Mouse (Mus musculus): ENCODE results near the gene Hrk. TPM values are rescaled to one million over a fixed set of nuclear protein-coding genes. Genes with fewer than 3 reads are reported as not detected.

Gene Hrk
- polyA plus RNA-seq, 1 experiment from 2014 or later: 1.4 TPM

- Histone ChIP-seq H3K9ac (replicated peaks; ENCODE audit: low read length) (no peak overlapping the region), H3K4me1 (ENCODE audit: control insufficient read depth, insufficient read depth, low read length) (no peaks in the 10 kb centered on the region), H3K36me3 (ENCODE audit: control insufficient read depth, insufficient read depth, low read length) (peaks cover 35% of the 10 kb centered on the region), H3K4me2 (ENCODE audit: low read length) (no peak overlapping the region), H3K9me3 (ENCODE audit: control insufficient read depth, low read length) (no peaks in the 10 kb centered on the region), H3K27me3 (ENCODE audit: control insufficient read depth, insufficient read depth, low read length) (no peaks in the 10 kb centered on the region), H3K27ac (replicated peaks; ENCODE audit: low read depth, low read length) (no peak overlapping the region), H3K4me3 (replicated peaks; ENCODE audit: low read depth, low read length) (no peak overlapping the region)
- DNase-seq: no peak
- 91% methylated on average over 5 of the region's 5 CpGs for WGBS
- no peak for ATAC-seq (ENCODE audit: low FRiP score, low TSS enrichment)
Measured at GRCm38 (mm10) chr5:118136391-118136790, 28.1 kb upstream of the Hrk start.

DNA sequence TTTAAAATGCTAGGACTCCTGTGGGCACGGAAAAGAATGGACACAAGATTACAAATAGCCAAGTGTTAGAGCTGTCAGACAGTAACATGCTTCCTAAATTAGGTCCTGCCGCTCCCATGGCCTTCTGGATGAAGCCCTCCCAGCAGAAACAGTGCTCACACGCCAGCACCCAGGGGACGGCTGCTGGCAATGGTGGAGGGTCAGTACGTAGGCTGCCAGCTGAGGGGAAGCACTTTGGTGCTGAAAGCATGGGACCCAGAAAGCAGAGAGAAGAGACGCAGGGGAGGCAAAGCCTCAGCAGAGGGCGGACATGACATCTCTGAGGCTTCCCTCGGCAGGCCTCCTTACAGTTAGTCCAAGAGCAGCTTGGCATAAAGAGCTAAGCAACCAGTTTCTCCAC lies 24.8 kb upstream of the Hrk start:
- DNase-seq (no peak), ATAC-seq (ENCODE audit: low FRiP score, low TSS enrichment) (no peak)
- Histone ChIP-seq H3K4me2 (ENCODE audit: low read length) (no peak overlapping the region), H3K27ac (replicated peaks; ENCODE audit: low read depth, low read length) (no peak overlapping the region), H3K4me1 (ENCODE audit: control insufficient read depth, insufficient read depth, low read length) (no peaks in the 10 kb centered on the region), H3K9me3 (ENCODE audit: control insufficient read depth, low read length) (no peaks in the 10 kb centered on the region), H3K9ac (replicated peaks; ENCODE audit: low read length) (no peak overlapping the region), H3K36me3 (ENCODE audit: control insufficient read depth, insufficient read depth, low read length) (peaks cover 50% of the 10 kb centered on the region), H3K27me3 (ENCODE audit: control insufficient read depth, insufficient read depth, low read length) (no peaks in the 10 kb centered on the region), H3K4me3 (replicated peaks; ENCODE audit: low read depth, low read length) (no peak overlapping the region)
- 94% methylated on average over 8 of the region's 8 CpGs for WGBS

DNA sequence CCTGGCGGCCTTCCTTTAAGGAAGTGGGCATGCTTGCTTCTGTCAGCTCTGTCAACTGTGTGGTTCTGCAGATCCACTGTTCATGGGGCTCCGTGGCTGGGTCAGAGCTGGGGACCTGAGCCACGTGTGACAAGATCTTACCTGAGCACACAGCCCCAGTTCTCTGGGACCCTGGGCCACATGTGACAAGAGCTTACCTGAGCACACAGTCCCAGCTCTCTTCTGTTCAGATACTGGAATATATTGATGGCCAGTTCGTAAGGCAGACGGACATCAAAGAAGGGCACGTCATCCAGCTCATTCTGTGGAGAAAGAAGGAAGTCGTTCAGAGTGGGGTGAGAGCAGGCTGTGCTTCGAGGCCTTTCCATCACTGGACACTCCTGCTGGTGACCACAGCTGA lies 22.0 kb upstream of the Hrk start:
- no peak for ATAC-seq (ENCODE audit: low FRiP score, low TSS enrichment)
- Histone ChIP-seq H3K27ac (replicated peaks; ENCODE audit: low read depth, low read length) (no peak overlapping the region), H3K4me1 (ENCODE audit: control insufficient read depth, insufficient read depth, low read length) (peaks cover 16% of the 10 kb centered on the region), H3K9me3 (ENCODE audit: control insufficient read depth, low read length) (no peaks in the 10 kb centered on the region), H3K9ac (replicated peaks; ENCODE audit: low read length) (no peak overlapping the region), H3K4me3 (replicated peaks; ENCODE audit: low read depth, low read length) (no peak overlapping the region), H3K36me3 (ENCODE audit: control insufficient read depth, insufficient read depth, low read length) (peaks cover 45% of the 10 kb centered on the region), H3K27me3 (ENCODE audit: control insufficient read depth, insufficient read depth, low read length) (no peaks in the 10 kb centered on the region), H3K4me2 (ENCODE audit: low read length) (no peak overlapping the region)
- 95% methylated on average over 8 of the region's 8 CpGs for WGBS
- no peak for DNase-seq

DNA sequence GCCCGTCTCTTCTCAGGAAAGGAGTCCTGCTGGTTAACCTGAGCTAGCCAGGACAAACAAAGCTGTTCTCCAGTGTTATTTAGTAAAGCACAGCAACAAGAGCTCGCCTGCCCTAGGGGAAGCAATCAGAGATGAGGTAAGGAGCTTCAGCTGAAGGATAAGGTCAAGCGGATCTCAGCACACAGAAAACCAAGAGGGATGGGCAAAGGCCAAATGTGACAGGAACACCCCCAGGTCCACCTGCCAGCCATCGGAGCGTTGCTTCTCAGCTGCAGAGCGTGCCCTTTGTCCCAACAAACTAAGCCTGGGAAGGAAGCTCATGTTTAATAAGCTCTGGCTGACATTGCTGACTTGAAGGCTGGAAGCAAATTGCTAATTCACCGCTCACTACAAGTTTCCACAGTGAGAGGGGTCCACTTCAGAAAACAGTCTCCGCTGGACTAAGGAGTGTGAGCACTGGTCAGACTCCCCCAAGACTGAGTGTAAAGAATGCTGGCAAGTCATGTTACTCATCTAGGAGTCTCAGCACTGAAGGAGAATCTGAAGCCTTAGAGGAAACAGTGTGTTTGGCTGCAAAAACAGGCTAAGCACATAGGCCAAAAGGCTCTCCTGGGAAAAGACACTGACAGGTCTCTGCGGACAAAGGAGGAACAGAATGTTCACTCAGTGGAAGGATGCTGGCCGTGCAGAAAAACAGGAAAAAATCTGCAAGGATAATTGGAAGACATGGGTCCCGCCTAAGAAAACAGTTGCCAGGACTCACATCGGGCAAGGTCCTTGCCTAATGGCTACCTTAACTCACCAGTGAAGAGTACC lies 21.0 kb upstream of the Hrk start:
- Histone ChIP-seq H3K4me1 (ENCODE audit: control insufficient read depth, insufficient read depth, low read length) (peaks cover 16% of the 10 kb centered on the region), H3K9me3 (ENCODE audit: control insufficient read depth, low read length) (no peaks in the 10 kb centered on the region), H3K27ac (replicated peaks; ENCODE audit: low read depth, low read length) (no peak overlapping the region), H3K9ac (replicated peaks; ENCODE audit: low read length) (no peak overlapping the region), H3K4me3 (replicated peaks; ENCODE audit: low read depth, low read length) (no peak overlapping the region), H3K4me2 (ENCODE audit: low read length) (no peak overlapping the region), H3K27me3 (ENCODE audit: control insufficient read depth, insufficient read depth, low read length) (no peaks in the 10 kb centered on the region), H3K36me3 (ENCODE audit: control insufficient read depth, insufficient read depth, low read length) (peaks cover 41% of the 10 kb centered on the region)
- WGBS: 80% methylated on average over 12 of the region's 12 CpGs
- ATAC-seq (ENCODE audit: low FRiP score, low TSS enrichment): no peak
- DNase-seq: no peak

DNA sequence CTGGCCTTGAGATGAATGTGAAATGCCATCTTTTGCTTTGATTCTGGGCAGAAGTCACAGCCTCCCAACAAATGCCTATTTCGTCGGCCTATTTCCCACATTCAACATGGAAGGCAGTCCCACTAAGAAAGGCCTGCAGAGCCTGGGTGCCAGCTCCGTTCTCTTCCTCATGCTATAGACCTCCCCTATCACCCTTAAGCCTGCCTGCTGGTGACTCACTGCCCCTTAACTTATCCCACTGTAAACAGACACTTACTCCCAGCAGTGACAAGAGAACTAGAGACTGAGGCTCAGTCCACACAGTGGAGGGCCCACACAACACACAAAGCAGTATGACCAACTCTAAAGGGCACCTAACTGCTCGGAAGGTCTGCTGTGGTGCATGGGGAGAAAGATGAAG lies 20.1 kb upstream of the Hrk start:
- Histone ChIP-seq H3K9ac (replicated peaks; ENCODE audit: low read length) (no peak overlapping the region), H3K4me2 (ENCODE audit: low read length) (no peak overlapping the region), H3K27ac (replicated peaks; ENCODE audit: low read depth, low read length) (no peak overlapping the region), H3K27me3 (ENCODE audit: control insufficient read depth, insufficient read depth, low read length) (no peaks in the 10 kb centered on the region), H3K4me3 (replicated peaks; ENCODE audit: low read depth, low read length) (no peak overlapping the region), H3K4me1 (ENCODE audit: control insufficient read depth, insufficient read depth, low read length) (peaks cover 16% of the 10 kb centered on the region), H3K9me3 (ENCODE audit: control insufficient read depth, low read length) (no peaks in the 10 kb centered on the region), H3K36me3 (ENCODE audit: control insufficient read depth, insufficient read depth, low read length) (peaks cover 35% of the 10 kb centered on the region)
- WGBS: 96% methylated on average over 4 of the region's 4 CpGs
- no peak for ATAC-seq (ENCODE audit: low FRiP score, low TSS enrichment)
- DNase-seq: no peak

- Histone ChIP-seq H3K27me3 (ENCODE audit: control insufficient read depth, insufficient read depth, low read length) (no peaks in the 10 kb centered on the region), H3K4me3 (replicated peaks; ENCODE audit: low read depth, low read length) (no peak overlapping the region), H3K9me3 (ENCODE audit: control insufficient read depth, low read length) (no peaks in the 10 kb centered on the region), H3K9ac (replicated peaks; ENCODE audit: low read length) (no peak overlapping the region), H3K36me3 (ENCODE audit: control insufficient read depth, insufficient read depth, low read length) (peaks cover 32% of the 10 kb centered on the region), H3K4me2 (ENCODE audit: low read length) (no peak overlapping the region), H3K27ac (replicated peaks; ENCODE audit: low read depth, low read length) (no peak overlapping the region), H3K4me1 (ENCODE audit: control insufficient read depth, insufficient read depth, low read length) (peaks cover 16% of the 10 kb centered on the region)
- ATAC-seq (ENCODE audit: low FRiP score, low TSS enrichment) (no peak), DNase-seq (no peak)
- 85% methylated on average over 6 of the region's 6 CpGs for WGBS
Measured at GRCm38 (mm10) chr5:118144770-118145169, 19.7 kb upstream of the Hrk start.

- H3K4me2 ChIP-seq (ENCODE audit: low read length): no peak overlapping the region
- 92% methylated on average over 3 of the region's 3 CpGs for WGBS
- H3K36me3 ChIP-seq (ENCODE audit: control insufficient read depth, insufficient read depth, low read length): peaks cover 25% of the 10 kb centered on the region
- no peaks in the 10 kb centered on the region for H3K27me3 ChIP-seq (ENCODE audit: control insufficient read depth, insufficient read depth, low read length)
- peak overlapping the region; percentile 63 for H3K27ac ChIP-seq (replicated peaks; ENCODE audit: low read depth, low read length)
- no peaks in the 10 kb centered on the region for H3K9me3 ChIP-seq (ENCODE audit: control insufficient read depth, low read length)
- DNase-seq (no peak), ATAC-seq (ENCODE audit: low FRiP score, low TSS enrichment) (no peak)
- peaks cover 16% of the 10 kb centered on the region for H3K4me1 ChIP-seq (ENCODE audit: control insufficient read depth, insufficient read depth, low read length)
- H3K9ac ChIP-seq (replicated peaks; ENCODE audit: low read length): 0 out of 2 replicates have a peak overlapping the region, but pooled peaks have one; percentile 23
- no peak overlapping the region for H3K4me3 ChIP-seq (replicated peaks; ENCODE audit: low read depth, low read length)
Measured at GRCm38 (mm10) chr5:118145458-118145857, 19.0 kb upstream of the Hrk start.

DNA sequence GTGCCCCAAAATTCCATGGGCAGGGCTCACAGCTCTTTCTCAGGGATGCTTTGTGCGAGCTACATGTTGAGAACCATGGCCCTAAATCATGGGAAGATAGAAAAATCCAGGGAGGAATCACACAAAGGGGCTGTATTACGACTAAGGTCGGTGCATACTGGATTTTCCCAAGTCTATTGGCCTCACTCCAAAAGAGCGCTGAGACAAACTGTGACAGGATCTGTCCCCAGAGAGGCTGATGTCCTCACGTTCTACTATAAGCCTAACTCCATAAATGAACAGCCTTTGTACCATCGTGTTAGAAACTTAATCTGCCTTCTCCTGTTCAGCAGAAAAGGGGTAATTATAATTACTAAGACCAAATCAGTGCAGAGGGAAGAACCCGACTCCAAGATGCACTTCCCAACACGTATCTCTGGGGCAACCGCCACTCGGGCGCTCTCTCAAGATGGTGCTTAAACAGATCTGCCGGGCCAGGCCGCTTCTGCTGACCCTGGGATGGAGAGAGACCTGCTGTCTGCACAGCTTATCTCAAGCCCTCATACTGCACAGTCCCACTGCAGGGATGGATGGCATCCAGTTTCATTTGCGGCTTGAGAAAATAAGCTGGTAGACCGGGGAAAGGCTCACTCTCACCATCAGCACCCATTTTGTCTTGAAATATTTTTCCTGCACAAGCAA lies 18.3 kb upstream of the Hrk start:
- H3K4me1 ChIP-seq (ENCODE audit: control insufficient read depth, insufficient read depth, low read length): peaks cover 16% of the 10 kb centered on the region
- H3K4me2 ChIP-seq (ENCODE audit: low read length): no peak overlapping the region
- H3K27me3 ChIP-seq (ENCODE audit: control insufficient read depth, insufficient read depth, low read length): no peaks in the 10 kb centered on the region
- peak overlapping the region; percentile 63 for H3K27ac ChIP-seq (replicated peaks; ENCODE audit: low read depth, low read length)
- DNase-seq (peak; percentile 68), ATAC-seq (ENCODE audit: low FRiP score, low TSS enrichment) (no peak)
- H3K9ac ChIP-seq (replicated peaks; ENCODE audit: low read length): 0 out of 2 replicates have a peak overlapping the region, but pooled peaks have one; percentile 23
- peaks cover 20% of the 10 kb centered on the region for H3K36me3 ChIP-seq (ENCODE audit: control insufficient read depth, insufficient read depth, low read length)
- H3K9me3 ChIP-seq (ENCODE audit: control insufficient read depth, low read length): no peaks in the 10 kb centered on the region
- 71% methylated on average over 15 of the region's 15 CpGs for WGBS
- no peak overlapping the region for H3K4me3 ChIP-seq (replicated peaks; ENCODE audit: low read depth, low read length)

- H3K9ac ChIP-seq (replicated peaks; ENCODE audit: low read length): no peak overlapping the region
Measured at GRCm38 (mm10) chr5:118147264-118147663, 17.2 kb upstream of the Hrk start.

More at GRCm38 (mm10) chr5:118147264-118147663, 17.2 kb upstream of the Hrk start:
- H3K27ac ChIP-seq (replicated peaks; ENCODE audit: low read depth, low read length): 0 out of 2 replicates have a peak overlapping the region, but pooled peaks have one; percentile 32
- DNase-seq: no peak
- H3K36me3 ChIP-seq (ENCODE audit: control insufficient read depth, insufficient read depth, low read length): peaks cover 13% of the 10 kb centered on the region
- no peaks in the 10 kb centered on the region for H3K27me3 ChIP-seq (ENCODE audit: control insufficient read depth, insufficient read depth, low read length)
- no peak overlapping the region for H3K4me2 ChIP-seq (ENCODE audit: low read length)
- H3K4me3 ChIP-seq (replicated peaks; ENCODE audit: low read depth, low read length): no peak overlapping the region
- H3K4me1 ChIP-seq (ENCODE audit: control insufficient read depth, insufficient read depth, low read length): peaks cover 16% of the 10 kb centered on the region
- 85% methylated on average over 10 of the region's 10 CpGs for WGBS
- H3K9me3 ChIP-seq (ENCODE audit: control insufficient read depth, low read length): no peaks in the 10 kb centered on the region
- no peak for ATAC-seq (ENCODE audit: low FRiP score, low TSS enrichment)
